Mouse (Mus musculus) liver, embryonic 13.5 days (tissue): ENCODE measurements around the gene Chrne. TPM values are rescaled to one million over a fixed set of nuclear protein-coding genes. Genes with fewer than 3 reads are reported as not detected.

Experiments used
- ATAC-seq: fragments of 200-750 bp; cut with Nextera tagmentation; 2 replicates; pipeline ENCODE4 v1.8.0; 2017; ENCODE audit warnings: low read depth, mild to moderate bottlenecking, moderate number of reproducible peaks, moderate library complexity
- DNase-seq: peaks from one replicate; pipeline ENCODE4 v3.0.0; 2022
- H3K27ac ChIP-seq: fragments of 300-500 bp; sonication (generic); 2 replicates; pipeline ENCODE4 v1.5.1; 2015; ENCODE audit warnings: moderate library complexity, mild to moderate bottlenecking, inconsistent platforms
- H3K27me3 ChIP-seq: fragments of 300-500 bp; sonication (generic); 2 replicates; pipeline ENCODE4 v1.6.1; 2015; ENCODE audit warnings: mild to moderate bottlenecking, inconsistent platforms
- H3K36me3 ChIP-seq: fragments of 300-500 bp; sonication (generic); 2 replicates; pipeline ENCODE4 v1.6.1; 2015; ENCODE audit warnings: mild to moderate bottlenecking, inconsistent platforms
- H3K4me1 ChIP-seq: fragments of 300-500 bp; sonication (generic); replicated peaks from 2 replicates; pipeline ENCODE4 v1.6.1; 2015; ENCODE audit warnings: inconsistent platforms
- H3K4me2 ChIP-seq: fragments of 300-500 bp; sonication (generic); 2 replicates; pipeline ENCODE4 v1.6.1; 2015; ENCODE audit warnings: inconsistent platforms, mild to moderate bottlenecking, moderate library complexity
- H3K4me3 ChIP-seq: fragments of 300-500 bp; sonication (generic); replicated peaks from 2 replicates; pipeline ENCODE4 v1.5.1; 2015; ENCODE audit warnings: mild to moderate bottlenecking, inconsistent platforms
- H3K9ac ChIP-seq: fragments of 300-500 bp; sonication (generic); 2 replicates; pipeline ENCODE4 v1.6.1; 2015; ENCODE audit warnings: mild to moderate bottlenecking, inconsistent platforms
- H3K9me3 ChIP-seq: fragments of 300-500 bp; sonication (generic); replicated peaks from 2 replicates; pipeline ENCODE4 v1.6.1; 2016; ENCODE audit warnings: inconsistent platforms
- WGBS: fragments of 180-500 bp; shearing (Covaris S2); methylation state at CpG from one replicate; pipeline ENCODE4 v1.1.7; 2015; ENCODE audit not compliant: insufficient replicate concordance; 5-methylcytosine and 5-hydroxymethylcytosine counted together
- polyA plus RNA-seq: library from polyadenylated mRNA; unstranded; fragments of >200 nt; fragmentation: Nextera tagmentation; extraction: Ambion mirVana; gene quantifications from 2 replicates; pipeline ENCODE4 v1.2.1, GENCODE M21; 2015

The Chrne gene
- polyA plus RNA-seq, 1 experiment from 2014 or later = not detected

- WGBS = 35% methylated on average over 12 of the region's 12 CpGs
- Histone ChIP-seq H3K27ac (peak overlapping the region; percentile 99), H3K4me1 (peaks cover 74% of the 10 kb centered on the region), H3K4me2 (peak overlapping the region; percentile 96), H3K9me3 (no peaks in the 10 kb centered on the region), H3K4me3 (peak overlapping the region; percentile 100), H3K9ac (peak overlapping the region; percentile 99), H3K36me3 (peaks cover 50% of the 10 kb centered on the region), H3K27me3 (no peaks in the 10 kb centered on the region)
- ATAC-seq (no peak), DNase-seq (no peak)
These were observed 31.5 kb upstream of the Chrne start for GRCm38 (mm10) chr11:70650322-70651175.

DNA sequence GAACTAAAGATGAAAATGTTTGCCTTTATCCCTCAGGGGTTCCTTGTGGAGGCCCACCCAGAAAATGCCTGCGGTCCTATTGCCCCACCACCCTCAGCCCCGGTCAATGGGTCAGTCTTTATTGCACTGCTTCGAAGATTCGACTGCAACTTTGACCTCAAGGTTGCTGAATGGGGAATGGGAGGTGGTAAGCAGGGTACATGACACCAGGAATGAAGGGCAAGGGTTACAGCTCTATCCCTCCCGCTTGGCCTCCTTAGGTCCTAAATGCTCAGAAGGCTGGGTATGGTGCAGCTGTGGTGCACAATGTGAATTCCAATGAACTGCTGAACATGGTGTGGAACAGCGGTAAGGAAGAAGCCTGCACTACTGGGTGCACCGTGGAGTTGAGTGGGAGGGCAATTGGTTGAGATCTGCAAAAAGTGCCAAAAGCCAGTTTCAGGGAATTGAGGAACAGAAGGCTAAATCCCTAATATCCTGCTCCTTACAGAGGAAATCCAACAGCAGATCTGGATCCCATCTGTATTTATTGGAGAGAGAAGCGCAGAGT is 30.2 kb upstream of the Chrne start:
- Histone ChIP-seq H3K4me1 (peaks cover 76% of the 10 kb centered on the region), H3K4me2 (peak overlapping the region; percentile 96), H3K36me3 (peaks cover 63% of the 10 kb centered on the region), H3K9ac (peak overlapping the region; percentile 99), H3K9me3 (no peaks in the 10 kb centered on the region), H3K27me3 (no peaks in the 10 kb centered on the region), H3K4me3 (peak overlapping the region; percentile 85), H3K27ac (peak overlapping the region; percentile 99)
- DNase-seq (no peak), ATAC-seq (no peak)
- WGBS = 76% methylated on average over 8 of the region's 8 CpGs

- Histone ChIP-seq H3K9ac (peak overlapping the region; percentile 99), H3K4me2 (peak overlapping the region; percentile 96), H3K9me3 (no peaks in the 10 kb centered on the region), H3K4me1 (peaks cover 76% of the 10 kb centered on the region), H3K4me3 (peak overlapping the region; percentile 85), H3K27ac (peak overlapping the region; percentile 99), H3K36me3 (peaks cover 67% of the 10 kb centered on the region), H3K27me3 (no peaks in the 10 kb centered on the region)
- DNase-seq = peak; percentile 50
- 17% methylated on average over 4 of the region's 4 CpGs for WGBS
- ATAC-seq = peak; percentile 36; the same call in 1 of the 2 replicates
These were observed 29.5 kb upstream of the Chrne start for GRCm38 (mm10) chr11:70648512-70648911.

GRCm38 (mm10) chr11:70647716-70648420 is 28.9 kb upstream of the Chrne start:
- DNase-seq (peak; percentile 36), ATAC-seq (peak; percentile 17; the same call in 1 of the 2 replicates)
- H3K4me1 ChIP-seq = peaks cover 69% of the 10 kb centered on the region

GRCm38 (mm10) chr11:70646691-70647650 is 28.0 kb upstream of the Chrne start, which contains the start of the genes Rnf167 and Slc25a11:
Gene Rnf167 (plus strand): TSS chr11:70647235.
Gene Slc25a11 (minus strand): TSS chr11:70647479.
- peak within 1 kb of the TSS; percentile 85 for H3K4me3 ChIP-seq
- peaks cover 67% of the 10 kb centered on the region for H3K4me1 ChIP-seq
- under 1% methylated on average over 63 of the region's 63 CpGs for WGBS
- DNase-seq = peak; percentile 96
- peak within 1 kb of the TSS; percentile 99 for H3K27ac ChIP-seq
- H3K9ac ChIP-seq = peak within 1 kb of the TSS; percentile 99
- peak within 1 kb of the TSS; percentile 98 for H3K4me2 ChIP-seq
- H3K36me3 ChIP-seq = peaks cover 53% of the 10 kb centered on the region
- H3K9me3 ChIP-seq = no peaks in the 10 kb centered on the region
- no peaks in the 10 kb centered on the region for H3K27me3 ChIP-seq
- peak; percentile 82 for ATAC-seq

More at GRCm38 (mm10) chr11:70647716-70648420, 28.9 kb upstream of the Chrne start:
- Histone ChIP-seq H3K9me3 (no peaks in the 10 kb centered on the region), H3K36me3 (peaks cover 62% of the 10 kb centered on the region), H3K4me3 (peak overlapping the region; percentile 85), H3K27ac (peak overlapping the region; percentile 99), H3K4me2 (peak overlapping the region; percentile 96), H3K9ac (peak overlapping the region; percentile 99), H3K27me3 (no peaks in the 10 kb centered on the region)
- 2% methylated on average over 28 of the region's 28 CpGs for WGBS

- Histone ChIP-seq H3K9me3 (no peaks in the 10 kb centered on the region), H3K27me3 (no peaks in the 10 kb centered on the region), H3K36me3 (peaks cover 46% of the 10 kb centered on the region), H3K4me3 (peak overlapping the region; percentile 85), H3K4me1 (peaks cover 62% of the 10 kb centered on the region), H3K4me2 (peak overlapping the region; percentile 98), H3K9ac (peak overlapping the region; percentile 99), H3K27ac (peak overlapping the region; percentile 99)
- DNase-seq (no peak), ATAC-seq (no peak)
- WGBS = 27% methylated on average over 3 of the region's 3 CpGs
These were observed 27.2 kb upstream of the Chrne start for GRCm38 (mm10) chr11:70646259-70646555.

DNA sequence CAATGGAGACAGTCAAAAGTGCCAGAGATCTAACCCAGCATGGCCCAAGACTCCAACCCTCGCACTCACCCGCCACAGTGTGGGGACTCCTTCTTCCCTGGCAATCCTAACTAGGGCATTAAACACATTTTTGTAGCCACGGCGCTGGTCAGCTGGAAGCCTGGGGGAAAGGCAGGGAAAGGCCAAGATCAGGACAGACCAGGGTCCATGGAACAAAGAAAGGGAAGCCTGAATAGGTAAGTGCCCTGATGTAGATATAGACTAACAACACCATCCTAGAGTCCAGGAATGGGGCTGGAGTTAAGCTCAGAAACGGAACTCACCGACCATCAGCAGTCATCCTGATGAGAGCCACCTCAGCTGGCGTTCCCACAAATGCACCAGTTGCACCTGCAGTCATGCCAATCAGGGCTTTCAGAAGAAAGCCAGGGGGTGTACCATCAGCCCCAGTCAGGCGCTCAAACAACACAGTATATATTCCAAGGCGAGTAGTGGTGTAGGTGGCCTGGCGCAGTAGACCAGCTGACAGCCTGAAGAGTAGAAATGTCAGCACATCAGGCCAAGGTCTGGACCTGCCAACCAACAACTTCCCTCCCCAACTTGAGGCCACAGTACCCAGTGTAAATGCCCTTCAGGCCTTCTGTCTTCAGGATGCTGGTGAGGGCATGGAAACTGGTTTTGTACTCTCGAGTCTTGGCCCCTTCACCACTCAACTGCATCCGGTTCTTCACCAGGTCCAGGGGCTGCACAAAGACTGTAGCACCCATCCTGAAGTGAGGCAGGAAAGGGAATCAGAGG is 26.6 kb upstream of the Chrne start:
- peak overlapping the region; percentile 99 for H3K9ac ChIP-seq
- peaks cover 62% of the 10 kb centered on the region for H3K4me1 ChIP-seq
- peaks cover 40% of the 10 kb centered on the region for H3K36me3 ChIP-seq
- H3K4me2 ChIP-seq = peak overlapping the region; percentile 98
- ATAC-seq = no peak
- WGBS = 81% methylated on average over 12 of the region's 12 CpGs
- peak overlapping the region; percentile 99 for H3K27ac ChIP-seq
- DNase-seq = no peak
- H3K9me3 ChIP-seq = no peaks in the 10 kb centered on the region
- peak overlapping the region; percentile 85 for H3K4me3 ChIP-seq
- no peaks in the 10 kb centered on the region for H3K27me3 ChIP-seq

GRCm38 (mm10) chr11:70644564-70645103 is 25.6 kb upstream of the Chrne start:
- Histone ChIP-seq H3K9ac (peak overlapping the region; percentile 99; the same call in 1 of the 2 replicates), H3K9me3 (no peaks in the 10 kb centered on the region), H3K27me3 (no peaks in the 10 kb centered on the region), H3K4me1 (peaks cover 62% of the 10 kb centered on the region), H3K4me2 (peak overlapping the region; percentile 98; the same call in 1 of the 2 replicates), H3K36me3 (peaks cover 30% of the 10 kb centered on the region), H3K27ac (no peak overlapping the region), H3K4me3 (no peak overlapping the region)
- DNase-seq (no peak), ATAC-seq (no peak)
- 88% methylated on average over 8 of the region's 8 CpGs for WGBS

DNA sequence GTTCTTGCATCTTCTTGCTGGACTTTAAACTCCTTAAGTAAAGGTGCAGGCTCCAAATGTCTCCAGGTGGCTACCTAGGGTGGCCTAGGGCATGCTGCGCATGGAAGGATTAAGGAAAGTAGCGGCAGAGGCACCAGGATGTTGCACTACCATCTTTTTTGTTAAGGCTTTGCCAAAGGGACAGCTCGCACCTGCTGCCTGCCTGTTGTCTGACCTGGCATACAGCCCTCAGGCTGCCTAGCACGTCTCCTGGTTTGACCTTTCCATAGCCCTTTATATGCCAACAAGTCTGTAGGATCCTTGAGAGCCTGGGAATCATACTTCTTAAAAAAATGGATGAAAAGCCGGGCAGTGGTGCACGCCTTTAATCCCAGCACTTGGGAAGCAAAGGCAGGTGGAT is 24.0 kb upstream of the Chrne start:
- no peaks in the 10 kb centered on the region for H3K9me3 ChIP-seq
- 81% methylated on average over 6 of the region's 6 CpGs for WGBS
- no peak for DNase-seq
- peaks cover 19% of the 10 kb centered on the region for H3K36me3 ChIP-seq
- peaks cover 62% of the 10 kb centered on the region for H3K4me1 ChIP-seq
- no peak overlapping the region for H3K4me3 ChIP-seq
- H3K9ac ChIP-seq = no peak overlapping the region
- 0 out of 2 replicates have a peak overlapping the region, but pooled peaks have one; percentile 6 for H3K27ac ChIP-seq
- H3K27me3 ChIP-seq = no peaks in the 10 kb centered on the region
- 0 out of 2 replicates have a peak overlapping the region, but pooled peaks have one; percentile 5 for H3K4me2 ChIP-seq
- ATAC-seq = no peak
